Mouse (Mus musculus): ENCODE data around the gene Tab1. TPM values are rescaled to one million over a fixed set of nuclear protein-coding genes. Genes with fewer than 3 reads are reported as not detected.
A peak's percentile ranks its signal among the peaks of the same experiment; 100 is the strongest.

The Tab1 gene
- polyA plus RNA-seq, 1 experiment, result 2.2 TPM

DNA sequence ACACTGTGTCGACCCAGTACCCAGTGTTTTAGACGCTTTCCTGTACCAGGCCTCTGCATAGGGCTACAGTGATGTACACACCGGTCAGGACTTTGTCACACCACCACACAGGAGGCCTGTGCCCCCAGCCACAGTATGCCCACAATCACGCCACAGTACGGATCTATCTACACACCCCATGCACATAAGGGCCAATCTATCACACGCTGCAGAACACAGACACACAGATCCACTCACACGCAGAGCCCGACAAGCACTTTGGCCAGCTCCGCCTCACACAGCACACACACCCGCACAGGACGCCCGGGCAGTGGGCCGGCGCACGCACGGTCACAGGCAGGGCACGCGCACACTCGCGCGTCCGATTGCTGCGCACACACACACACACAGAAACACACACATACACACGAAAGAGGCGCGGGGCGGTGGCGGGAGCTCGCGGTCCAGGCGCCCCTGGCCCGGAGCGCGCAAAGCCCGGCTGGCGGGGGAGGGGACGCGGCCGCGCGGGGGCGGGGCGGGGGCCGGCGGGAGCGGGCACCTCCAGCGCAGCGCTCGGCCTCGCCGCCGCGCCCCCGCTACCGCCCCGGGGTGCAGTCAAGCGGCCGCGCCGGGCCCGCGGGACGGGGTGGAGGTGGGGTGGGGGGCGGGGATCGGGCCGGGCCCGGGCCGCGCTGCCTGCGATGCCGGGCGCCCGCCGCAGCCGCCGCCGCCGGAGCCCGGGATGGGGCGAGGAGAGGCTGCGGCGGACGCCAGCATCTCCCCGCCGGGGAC is 40.3 kb downstream of the Tab1 start, which contains the start of gene Mgat3:
Gene Mgat3 (plus strand): TSS at position 721 of the 771 bp plus-strand sequence.
- Histone ChIP-seq H3K9me3 (ENCODE audit: control insufficient read depth, low read length) (peaks cover 12% of the 10 kb centered on the region), H3K4me3 (replicated peaks) (peak within 1 kb of the TSS; percentile 45), H3K27me3 (ENCODE audit: control insufficient read depth) (peaks cover 89% of the 10 kb centered on the region), H3K4me1 (ENCODE audit: control insufficient read depth) (peaks cover 9% of the 10 kb centered on the region), H3K36me3 (ENCODE audit: control insufficient read depth) (no peaks in the 10 kb centered on the region)
- TF ChIP-seq GATA1 (IDR thresholded peaks at IDR 0.05; ENCODE audit: low read length) (no peak), TAL1 (IDR thresholded peaks at IDR 0.05; ENCODE audit: low read length) (no peak)

DNA sequence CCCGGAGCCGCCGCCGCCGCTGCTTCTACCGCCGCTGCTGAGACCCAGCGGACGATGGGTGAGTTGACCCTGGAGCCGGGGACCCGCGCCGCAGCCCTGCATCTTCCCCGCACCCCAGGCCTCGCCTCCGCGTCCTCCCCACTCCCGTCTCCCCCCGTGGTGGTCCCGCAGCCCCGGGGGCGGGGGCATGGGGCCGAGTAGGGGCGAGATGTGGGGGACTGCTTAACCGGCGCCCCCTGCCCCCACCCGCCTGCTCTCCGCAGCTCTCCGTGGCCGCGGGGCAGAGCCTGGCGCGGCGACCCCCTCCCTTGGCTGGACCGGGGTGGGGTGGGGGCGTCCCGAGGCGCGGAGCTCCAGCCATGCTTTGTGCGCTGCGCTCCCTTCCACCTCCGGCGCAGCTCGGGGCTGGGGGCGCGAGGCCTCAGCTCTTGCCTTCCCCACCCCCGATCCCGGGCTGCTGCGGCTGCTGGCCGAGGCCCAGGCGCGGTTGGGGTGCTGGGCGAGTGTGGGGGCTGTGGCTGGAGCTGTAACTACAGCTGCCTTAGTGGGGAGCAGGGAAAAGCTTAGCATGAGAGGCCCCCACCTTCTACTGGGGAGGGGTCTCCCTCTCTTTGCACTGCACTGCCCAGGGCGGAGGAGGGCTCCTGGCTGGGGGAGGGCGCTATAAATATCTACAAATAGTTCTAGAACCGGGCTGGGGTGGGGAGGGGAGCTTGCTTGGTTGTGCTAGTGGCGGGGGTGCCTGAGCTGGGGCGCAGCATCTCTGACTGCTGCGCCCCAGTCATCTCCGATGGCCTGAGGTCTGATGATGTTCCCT is 41.1 kb downstream of the Tab1 start:
- peaks cover 12% of the 10 kb centered on the region for H3K9me3 ChIP-seq (ENCODE audit: control insufficient read depth, low read length)
- H3K27me3 ChIP-seq (ENCODE audit: control insufficient read depth), result peaks cover 93% of the 10 kb centered on the region
- H3K4me1 ChIP-seq (ENCODE audit: control insufficient read depth), result peaks cover 9% of the 10 kb centered on the region
- TF ChIP-seq GATA1 (IDR thresholded peaks at IDR 0.05; ENCODE audit: low read length), result no peak
- no peak for TF ChIP-seq TAL1 (IDR thresholded peaks at IDR 0.05; ENCODE audit: low read length)
- H3K4me3 ChIP-seq (replicated peaks), result peak overlapping the region; percentile 45
- H3K36me3 ChIP-seq (ENCODE audit: control insufficient read depth), result no peaks in the 10 kb centered on the region

DNA sequence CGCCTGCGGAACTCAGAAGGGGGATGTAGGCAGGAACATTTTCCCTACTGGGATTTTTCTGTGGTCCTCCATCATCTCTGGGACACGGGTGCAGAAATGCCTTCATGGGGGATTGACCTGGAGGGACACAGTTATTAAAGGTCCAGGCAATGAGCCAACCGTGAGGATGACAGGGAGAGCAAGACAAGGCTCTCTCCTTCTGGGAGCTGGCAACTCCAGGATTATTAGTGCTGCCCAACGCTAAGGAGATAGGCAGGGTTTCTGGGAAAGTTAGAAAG is 41.6 kb downstream of the Tab1 start:
- Histone ChIP-seq H3K4me3 (replicated peaks) (no peak overlapping the region), H3K4me1 (ENCODE audit: control insufficient read depth) (peaks cover 9% of the 10 kb centered on the region), H3K9me3 (ENCODE audit: control insufficient read depth, low read length) (peaks cover 12% of the 10 kb centered on the region), H3K27me3 (ENCODE audit: control insufficient read depth) (peaks cover 95% of the 10 kb centered on the region), H3K36me3 (ENCODE audit: control insufficient read depth) (no peaks in the 10 kb centered on the region)
- TF ChIP-seq TAL1 (IDR thresholded peaks at IDR 0.05; ENCODE audit: low read length) (no peak), GATA1 (IDR thresholded peaks at IDR 0.05; ENCODE audit: low read length) (no peak)

DNA sequence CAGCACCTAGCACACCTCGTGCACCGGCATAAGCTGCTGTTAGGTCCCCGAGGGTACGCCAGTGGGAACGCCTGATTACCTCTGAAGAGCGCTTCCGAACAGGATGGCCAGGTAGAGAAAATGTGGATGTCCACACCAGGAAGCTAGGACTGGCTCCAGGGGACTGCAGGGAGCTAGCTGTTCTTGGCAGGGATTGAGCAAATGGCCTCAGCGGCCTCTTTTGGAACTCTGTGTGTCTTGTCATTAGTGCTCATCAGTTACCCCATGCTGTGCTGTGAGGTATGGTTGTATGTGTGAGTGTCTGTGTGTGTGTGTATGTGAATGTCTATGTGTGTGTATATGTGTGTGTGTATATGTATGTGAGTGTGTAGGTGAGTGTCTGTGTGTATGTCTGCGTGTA is 42.4 kb downstream of the Tab1 start:
- no peaks in the 10 kb centered on the region for H3K36me3 ChIP-seq (ENCODE audit: control insufficient read depth)
- peaks cover 91% of the 10 kb centered on the region for H3K27me3 ChIP-seq (ENCODE audit: control insufficient read depth)
- H3K4me3 ChIP-seq (replicated peaks), result no peak overlapping the region
- TF ChIP-seq GATA1 (IDR thresholded peaks at IDR 0.05; ENCODE audit: low read length), result no peak
- no peak for TF ChIP-seq TAL1 (IDR thresholded peaks at IDR 0.05; ENCODE audit: low read length)
- peaks cover 12% of the 10 kb centered on the region for H3K9me3 ChIP-seq (ENCODE audit: control insufficient read depth, low read length)
- peaks cover 15% of the 10 kb centered on the region for H3K4me1 ChIP-seq (ENCODE audit: control insufficient read depth)

DNA sequence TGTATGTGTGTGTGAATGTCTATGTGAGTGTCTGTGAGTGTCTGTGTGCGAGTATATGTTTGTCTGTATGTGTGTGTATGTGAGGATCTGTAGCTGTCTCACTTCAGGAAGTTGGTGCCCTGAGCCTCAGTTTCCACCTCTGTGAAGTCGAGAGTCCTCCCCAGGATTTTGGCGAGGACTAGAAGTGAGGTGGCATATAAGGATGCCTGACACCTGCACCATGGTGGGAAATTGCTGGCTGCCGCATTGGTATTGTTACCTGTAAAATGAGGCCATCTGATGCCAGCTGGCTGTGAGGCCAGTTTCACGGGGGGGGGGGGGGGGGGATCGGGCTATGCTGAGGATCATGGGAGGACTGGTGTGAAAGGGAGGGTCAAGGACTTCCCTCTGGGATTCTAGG is 42.8 kb downstream of the Tab1 start:
- TF ChIP-seq TAL1 (IDR thresholded peaks at IDR 0.05; ENCODE audit: low read length) (no peak), GATA1 (IDR thresholded peaks at IDR 0.05; ENCODE audit: low read length) (no peak)
- H3K36me3 ChIP-seq (ENCODE audit: control insufficient read depth), result no peaks in the 10 kb centered on the region
- H3K27me3 ChIP-seq (ENCODE audit: control insufficient read depth), result peaks cover 86% of the 10 kb centered on the region
- peaks cover 19% of the 10 kb centered on the region for H3K4me1 ChIP-seq (ENCODE audit: control insufficient read depth)
- no peak overlapping the region for H3K4me3 ChIP-seq (replicated peaks)
- H3K9me3 ChIP-seq (ENCODE audit: control insufficient read depth, low read length), result peaks cover 12% of the 10 kb centered on the region

DNA sequence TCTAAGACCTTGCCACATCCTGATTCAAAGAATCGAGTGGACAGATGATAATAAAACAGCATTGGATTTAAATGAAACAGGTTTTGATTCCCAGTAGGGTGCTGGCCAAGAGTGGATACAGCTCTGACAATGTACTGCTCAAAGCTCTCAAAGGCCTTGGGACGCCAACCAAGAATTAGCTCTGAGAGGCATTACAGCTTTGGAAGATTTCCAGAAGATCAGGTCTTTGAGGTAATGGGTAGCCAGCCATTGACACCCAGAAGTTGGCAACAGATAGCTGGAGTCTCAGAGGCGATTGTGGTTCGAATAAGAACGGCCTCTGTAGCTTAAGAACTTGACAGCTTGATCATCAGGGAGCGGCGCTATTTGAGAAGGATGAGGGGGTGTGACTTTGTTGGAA is 48.6 kb downstream of the Tab1 start:
- H3K27me3 ChIP-seq (ENCODE audit: control insufficient read depth), result peaks cover 32% of the 10 kb centered on the region
- H3K4me3 ChIP-seq (replicated peaks), result no peak overlapping the region
- H3K4me1 ChIP-seq (ENCODE audit: control insufficient read depth), result peaks cover 38% of the 10 kb centered on the region
- TF ChIP-seq GATA1 (IDR thresholded peaks at IDR 0.05; ENCODE audit: low read length), result no peak
- no peak for TF ChIP-seq TAL1 (IDR thresholded peaks at IDR 0.05; ENCODE audit: low read length)
- H3K9me3 ChIP-seq (ENCODE audit: control insufficient read depth, low read length), result peaks cover 4% of the 10 kb centered on the region; the same call in 1 of the 2 replicates
- H3K36me3 ChIP-seq (ENCODE audit: control insufficient read depth), result no peaks in the 10 kb centered on the region; the same call in 1 of the 2 replicates

DNA sequence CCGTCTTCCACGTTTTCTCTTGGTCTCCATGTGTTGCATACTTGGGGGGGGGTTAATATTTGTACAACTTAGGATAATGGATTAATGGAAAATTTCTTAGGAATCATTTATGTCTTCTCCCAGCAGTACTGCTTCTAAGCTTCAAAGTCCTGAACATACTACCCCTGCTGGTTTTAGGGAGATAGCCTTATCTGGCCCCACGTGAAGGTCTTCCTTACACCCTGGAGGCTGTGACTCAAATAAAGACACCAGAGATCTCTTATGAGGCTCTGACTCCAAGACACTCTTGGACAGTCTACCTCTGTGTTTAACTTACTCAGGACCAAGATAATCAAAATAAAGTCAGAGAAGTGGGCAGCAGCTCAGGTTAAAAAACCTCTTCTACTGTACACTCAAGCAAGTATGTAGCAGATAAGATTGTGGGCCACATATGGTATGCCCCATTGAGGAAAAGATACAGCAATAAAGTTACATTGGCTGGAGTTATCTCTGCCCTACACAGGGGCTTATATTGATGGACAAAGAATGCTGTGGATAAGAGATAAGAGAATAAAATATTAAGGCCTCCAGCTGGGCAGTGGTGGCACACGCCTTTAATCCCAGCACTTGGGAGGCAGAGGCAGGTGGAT is 49.3 kb downstream of the Tab1 start:
- peaks cover 38% of the 10 kb centered on the region for H3K4me1 ChIP-seq (ENCODE audit: control insufficient read depth)
- H3K36me3 ChIP-seq (ENCODE audit: control insufficient read depth), result no peaks in the 10 kb centered on the region; the same call in 1 of the 2 replicates
- peaks cover 4% of the 10 kb centered on the region; the same call in 1 of the 2 replicates for H3K9me3 ChIP-seq (ENCODE audit: control insufficient read depth, low read length)
- H3K27me3 ChIP-seq (ENCODE audit: control insufficient read depth), result peaks cover 29% of the 10 kb centered on the region
- TF ChIP-seq TAL1 (IDR thresholded peaks at IDR 0.05; ENCODE audit: low read length) (peak; percentile 46), GATA1 (IDR thresholded peaks at IDR 0.05; ENCODE audit: low read length) (peak; percentile 39; the same call in 1 of the 2 replicates)
- H3K4me3 ChIP-seq (replicated peaks), result no peak overlapping the region

DNA sequence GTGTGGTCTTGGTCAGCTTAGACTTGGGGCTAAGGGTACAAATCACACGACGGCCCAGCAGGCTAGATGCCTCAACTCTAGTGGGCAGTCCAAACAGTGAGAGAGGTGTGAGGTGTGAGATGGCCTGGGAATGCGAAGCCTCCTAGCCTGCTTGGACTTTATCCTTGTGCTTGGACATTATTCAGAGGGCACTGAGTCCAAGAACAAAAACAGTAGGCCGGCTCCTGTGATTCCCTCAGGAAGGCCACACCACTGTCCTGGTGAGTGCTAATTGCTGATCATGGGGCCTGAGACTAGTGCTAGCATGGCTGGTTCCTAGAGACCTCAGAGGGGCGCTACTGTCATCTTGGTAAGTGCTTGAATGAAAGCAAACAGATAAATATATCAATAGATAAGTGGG is 56.0 kb downstream of the Tab1 start:
- H3K27me3 ChIP-seq (ENCODE audit: control insufficient read depth), result peaks cover 15% of the 10 kb centered on the region
- H3K4me1 ChIP-seq (ENCODE audit: control insufficient read depth), result no peaks in the 10 kb centered on the region; the same call in 1 of the 2 replicates
- TF ChIP-seq GATA1 (IDR thresholded peaks at IDR 0.05; ENCODE audit: low read length), result no peak
- H3K9me3 ChIP-seq (ENCODE audit: control insufficient read depth, low read length), result no peaks in the 10 kb centered on the region
- no peak overlapping the region for H3K4me3 ChIP-seq (replicated peaks)
- H3K36me3 ChIP-seq (ENCODE audit: control insufficient read depth), result no peaks in the 10 kb centered on the region

DNA sequence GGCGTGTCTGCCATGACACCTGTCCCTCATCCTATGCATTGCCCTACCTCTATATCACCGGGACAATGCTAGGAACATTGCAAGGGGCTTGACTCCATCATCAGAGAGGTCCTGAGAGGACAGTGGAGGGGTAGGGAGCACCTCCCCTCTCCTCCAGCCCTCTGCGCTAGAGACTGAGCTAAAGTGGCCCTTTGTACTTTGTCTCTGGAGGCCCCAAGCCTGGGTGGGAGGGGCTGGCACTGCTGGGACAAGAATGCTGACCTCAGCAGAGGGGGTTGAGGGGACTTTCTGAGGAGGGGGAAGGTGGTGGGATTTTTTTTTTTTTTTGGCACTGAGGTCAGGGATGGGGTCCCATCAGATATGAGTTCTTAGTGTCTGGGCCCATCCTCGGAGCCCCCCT is 57.1 kb downstream of the Tab1 start:
- H3K27me3 ChIP-seq (ENCODE audit: control insufficient read depth), result peaks cover 18% of the 10 kb centered on the region
- H3K4me1 ChIP-seq (ENCODE audit: control insufficient read depth), result no peaks in the 10 kb centered on the region; the same call in 1 of the 2 replicates
- no peak for TF ChIP-seq TAL1 (IDR thresholded peaks at IDR 0.05; ENCODE audit: low read length)
- no peak for TF ChIP-seq GATA1 (IDR thresholded peaks at IDR 0.05; ENCODE audit: low read length)
- no peak overlapping the region for H3K4me3 ChIP-seq (replicated peaks)
- H3K36me3 ChIP-seq (ENCODE audit: control insufficient read depth), result no peaks in the 10 kb centered on the region
- no peaks in the 10 kb centered on the region for H3K9me3 ChIP-seq (ENCODE audit: control insufficient read depth, low read length)
